Mouse (Mus musculus) Muller cell, postnatal 12 days (primary cell): ENCODE data around the gene Slc12a5.

Experiments
- DNase-seq: peaks from one replicate; pipeline ENCODE4 v3.0.0-alpha.2; 2015; ENCODE audit errors: inconsistent ontology term

The Slc12a5 gene

GRCm38 (mm10) chr2:164979749-164980148 is 19.1 kb downstream of the Slc12a5 start:
- DNase-seq: peak; percentile 36

- no peak for DNase-seq
Measured at GRCm38 (mm10) chr2:164985962-164986361, 25.4 kb downstream of the Slc12a5 start.

GRCm38 (mm10) chr2:164986371-164987027 is 25.9 kb downstream of the Slc12a5 start:
- no peak for DNase-seq

GRCm38 (mm10) chr2:164988777-164989176 is 28.2 kb downstream of the Slc12a5 start:
- no peak for DNase-seq

- DNase-seq: no peak
Measured at GRCm38 (mm10) chr2:164991111-164991510, 30.5 kb downstream of the Slc12a5 start.

- no peak for DNase-seq
Measured at GRCm38 (mm10) chr2:164991808-164992207, 31.2 kb downstream of the Slc12a5 start.

GRCm38 (mm10) chr2:164994156-164994555 is 33.6 kb downstream of the Slc12a5 start:
- DNase-seq: no peak

- DNase-seq: no peak
Measured at GRCm38 (mm10) chr2:164994659-164995428, 34.2 kb downstream of the Slc12a5 start.

- no peak for DNase-seq
Measured at GRCm38 (mm10) chr2:164995976-164996375, 35.4 kb downstream of the Slc12a5 start.

- DNase-seq: peak; percentile 45
Measured at GRCm38 (mm10) chr2:164996848-164997720, 36.5 kb downstream of the Slc12a5 start.

- DNase-seq: peak; percentile 26
Measured at GRCm38 (mm10) chr2:164997721-164998428, 37.3 kb downstream of the Slc12a5 start.

- no peak for DNase-seq
Measured at GRCm38 (mm10) chr2:165001958-165002357, 41.4 kb downstream of the Slc12a5 start.

- DNase-seq: no peak
Measured at GRCm38 (mm10) chr2:165003108-165003507, 42.5 kb downstream of the Slc12a5 start.

GRCm38 (mm10) chr2:165004237-165004636 is 43.6 kb downstream of the Slc12a5 start:
- DNase-seq: no peak

GRCm38 (mm10) chr2:165006813-165007212 is 46.2 kb downstream of the Slc12a5 start:
- no peak for DNase-seq

GRCm38 (mm10) chr2:165007986-165008385 is 47.4 kb downstream of the Slc12a5 start:
- no peak for DNase-seq

GRCm38 (mm10) chr2:165009161-165009560 is 48.6 kb downstream of the Slc12a5 start:
- no peak for DNase-seq

- no peak for DNase-seq
Measured at GRCm38 (mm10) chr2:165009581-165009980, 49.0 kb downstream of the Slc12a5 start.

GRCm38 (mm10) chr2:165010351-165010750 is 49.7 kb downstream of the Slc12a5 start:
- no peak for DNase-seq

- DNase-seq: no peak
Measured at GRCm38 (mm10) chr2:165014935-165015334, 54.3 kb downstream of the Slc12a5 start.

- DNase-seq: no peak
Measured at GRCm38 (mm10) chr2:165020490-165020889, 59.9 kb downstream of the Slc12a5 start.

- DNase-seq: no peak
Measured at GRCm38 (mm10) chr2:165027163-165027562, 66.6 kb downstream of the Slc12a5 start.
